8 mouse cellular contexts compared by ENCODE assay signal in the genomic region with DNA sequence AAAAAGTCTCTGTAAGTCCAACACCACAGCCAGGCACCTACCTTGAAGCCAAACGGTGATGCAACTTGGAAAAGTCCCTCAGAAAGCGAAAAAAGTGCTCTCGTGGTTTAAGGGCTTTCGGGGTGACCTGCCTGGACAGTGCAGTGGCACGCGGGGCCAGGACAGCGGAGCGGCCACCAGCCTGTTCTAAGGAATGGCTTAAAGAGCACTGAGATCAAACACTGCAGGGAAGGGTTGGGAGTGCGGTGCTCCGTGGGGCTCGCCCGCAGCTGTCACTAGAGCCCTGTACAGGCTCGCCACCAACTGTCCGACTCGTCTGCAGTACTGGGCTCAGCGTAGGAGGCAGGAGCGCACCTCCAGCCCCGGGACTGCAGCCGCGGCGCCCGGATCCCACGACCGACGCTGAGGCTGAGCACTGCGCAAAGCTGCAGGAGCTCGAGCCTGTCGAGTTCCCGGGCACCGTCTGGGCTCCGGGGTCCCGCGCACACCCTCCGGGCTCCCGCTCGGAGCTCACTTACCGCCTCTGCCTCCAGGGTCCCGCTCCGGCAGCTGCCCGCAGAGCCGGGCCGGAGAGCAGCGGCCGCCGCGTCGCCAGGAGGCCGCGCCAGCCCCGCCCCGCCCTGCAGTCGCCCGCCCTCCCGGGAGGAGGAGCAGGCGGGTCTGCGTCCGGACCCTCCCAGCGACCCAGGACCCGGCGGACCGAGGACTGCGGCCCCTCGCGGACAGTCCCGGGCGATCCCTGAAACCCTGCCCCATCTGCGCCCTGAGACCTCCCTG. TPM values are rescaled to one million over a fixed set of nuclear protein-coding genes. Genes with fewer than 3 reads are reported as not detected.
DNase-seq lines count a peak whose midpoint lies in the region; ATAC-seq and TF ChIP-seq lines count a peak whose summit lies in the region.

A gene (minus strand): TSS at position 612 of the 777 bp plus-strand sequence.

- WGBS in intestine, postnatal 0 days = 1% methylated on average over 60 of the region's 67 CpGs
- under 1% methylated on average over 65 of the region's 67 CpGs for WGBS in liver, embryonic 15.5 days (ENCODE audit: insufficient replicate concordance)
- under 1% methylated on average over 65 of the region's 67 CpGs for WGBS in neural tube, embryonic 13.5 days

- peaks cover 5% of the 10 kb centered on the region; the same call in 1 of the 2 replicates for H3K4me1 ChIP-seq in intestine, postnatal 0 days (replicated peaks; ENCODE audit: control insufficient read depth, insufficient read depth, low read length)
- H3K4me1 ChIP-seq in liver, embryonic 15.5 days (replicated peaks) = 0 out of 2 replicates have a peak, but pooled peaks cover 8% of the 10 kb centered on the region
- peaks cover 19% of the 10 kb centered on the region for H3K4me1 ChIP-seq in neural tube, embryonic 13.5 days (replicated peaks)

- peak within 1 kb of the TSS; percentile 94 for H3K4me2 ChIP-seq in intestine, postnatal 0 days (replicated peaks; ENCODE audit: low read depth)
- H3K4me2 ChIP-seq in liver, embryonic 15.5 days = peak within 1 kb of the TSS; percentile 64
- H3K4me2 ChIP-seq in neural tube, embryonic 13.5 days = peak within 1 kb of the TSS; percentile 86

- ATAC-seq in common myeloid progenitor, adult 5-6 weeks (replicated peaks; ENCODE audit: low read depth, poor library complexity, severe bottlenecking) = peak; percentile 51
- peak; percentile 85 for ATAC-seq in intestine, postnatal 0 days
- peak; percentile 83 for ATAC-seq in liver, embryonic 15.5 days (ENCODE audit: insufficient read depth)
- peak; percentile 92 for ATAC-seq in neural tube, embryonic 13.5 days (ENCODE audit: low read depth)

- peak; percentile 26 to 40 for DNase-seq in layer of hippocampus, postnatal 10 days (ENCODE audit: low spot score in 2 of 2)
- no peak for DNase-seq in layer of hippocampus, adult 8-10 months (ENCODE audit: low spot score in 2 of 2)
- DNase-seq in heart, adult 11 months = peak; percentile 98
- DNase-seq in urinary bladder, adult 18-20 months (ENCODE audit: low spot score in 2 of 2) = peak; percentile 54 to 70

- no peaks in the 10 kb centered on the region for H3K36me3 ChIP-seq in intestine, postnatal 0 days (ENCODE audit: control insufficient read depth, insufficient read depth)
- H3K36me3 ChIP-seq in liver, embryonic 15.5 days (replicated peaks) = no peaks in the 10 kb centered on the region
- H3K36me3 ChIP-seq in neural tube, embryonic 13.5 days = no peaks in the 10 kb centered on the region

- 0 out of 2 replicates have a peak within 1 kb of the TSS, but pooled peaks have one; percentile 29 for H3K27ac ChIP-seq in intestine, postnatal 0 days (ENCODE audit: low read depth, low read length)
- H3K27ac ChIP-seq in liver, embryonic 15.5 days (replicated peaks) = no peak within 1 kb of the TSS
- H3K27ac ChIP-seq in neural tube, embryonic 13.5 days (replicated peaks) = 0 out of 2 replicates have a peak within 1 kb of the TSS, but pooled peaks have one; percentile 64

- no peaks in the 10 kb centered on the region for H3K27me3 ChIP-seq in intestine, postnatal 0 days (replicated peaks; ENCODE audit: control insufficient read depth, insufficient read depth, low read length)
- H3K27me3 ChIP-seq in liver, embryonic 15.5 days = peaks cover 43% of the 10 kb centered on the region
- H3K27me3 ChIP-seq in neural tube, embryonic 13.5 days = peaks cover 35% of the 10 kb centered on the region

- no peaks in the 10 kb centered on the region for H3K9me3 ChIP-seq in intestine, postnatal 0 days (ENCODE audit: control insufficient read depth)
- no peaks in the 10 kb centered on the region for H3K9me3 ChIP-seq in liver, embryonic 15.5 days (replicated peaks)
- H3K9me3 ChIP-seq in neural tube, embryonic 13.5 days = no peaks in the 10 kb centered on the region; the same call in 1 of the 2 replicates

- peak; percentile 52 for TF ChIP-seq CTCF in intestine, postnatal 0 days (IDR thresholded peaks at IDR 0.05; ENCODE audit: low read depth)

- peak within 1 kb of the TSS; percentile 41 for H3K9ac ChIP-seq in intestine, postnatal 0 days (ENCODE audit: low read depth, low read length)
- H3K9ac ChIP-seq in liver, embryonic 15.5 days = no peak within 1 kb of the TSS
- peak within 1 kb of the TSS; percentile 74 for H3K9ac ChIP-seq in neural tube, embryonic 13.5 days

- peak within 1 kb of the TSS; percentile 59 for H3K4me3 ChIP-seq in intestine, postnatal 0 days (ENCODE audit: low read depth, low read length)
- peak within 1 kb of the TSS; percentile 56 for H3K4me3 ChIP-seq in liver, embryonic 15.5 days (replicated peaks)
- peak within 1 kb of the TSS; percentile 64 for H3K4me3 ChIP-seq in neural tube, embryonic 13.5 days

RNA-seq across cellular contexts. Expression of the gene that starts here (rescaled TPM):
- total RNA-seq in layer of hippocampus, postnatal 10 days (2021) = 10 to 100 TPM in 1 of 2 experiments, 1 to 10 TPM in 1; 9.6 to 15.0 TPM
- 1 to 10 TPM; 7.9 to 9.2 (median 8.3) TPM for total RNA-seq in layer of hippocampus, adult 8-10 months (2022)
- 0.09 and 0.63 TPM in 2 replicates for total RNA-seq in common myeloid progenitor, adult 5-6 weeks (2017)
- polyA plus RNA-seq in intestine, postnatal 0 days (2015; fragmentation: Nextera tagmentation; extraction: Ambion mirVana) = 4.0 and 4.3 TPM in 2 replicates
- polyA plus RNA-seq in liver, embryonic 15.5 days (2015; fragmentation: Nextera tagmentation; extraction: Ambion mirVana) = 2.0 and 2.4 TPM in 2 replicates
- 8.1 and 8.7 TPM in 2 replicates for polyA plus RNA-seq in neural tube, embryonic 13.5 days (2015; fragmentation: Nextera tagmentation; extraction: Ambion mirVana)

Comparison
In these comparisons a context has a peak if more than half of its experiments do, and no peak if none do; other contexts are left out.
1. DNase-seq: peak in layer of hippocampus, postnatal 10 days (2 of 2), heart, adult 11 months (single experiment) and urinary bladder, adult 18-20 months (2 of 2); none in layer of hippocampus, adult 8-10 months (0 of 2).
2. Peak in ATAC-seq in common myeloid progenitor, adult 5-6 weeks; RNA of the gene not detected or under 1 TPM.
3. Peak in every context shown above with its lines, with median percentiles within 50 percentile points of each other: ATAC-seq, H3K4me2 ChIP-seq and H3K4me3 ChIP-seq.